Mouse (Mus musculus) cortical plate, adult 2 months (tissue): ENCODE measurements at regions not wholly inside any gene's neighbourhood (a gene's known extent, or its start where the extent isn't known, plus 50 kb on each side); places are given as distances from the start of the nearest gene placed in this dataset.

ENCODE experiments used
- CTCF ChIP-seq: fragments of 200-500 bp; IDR thresholded peaks from 2 replicates; pipeline ENCODE4 v1.5.1; 2011; ENCODE audit warnings: mild to moderate bottlenecking, control low read depth, low read length; ENCODE audit not compliant: insufficient read depth; ENCODE audit errors: extremely low read depth
- POLR2A ChIP-seq: fragments of 200-500 bp; IDR thresholded peaks from 2 replicates; pipeline ENCODE4 v1.6.1; 2011; ENCODE audit warnings: mild to moderate bottlenecking, low read length, control low read depth; ENCODE audit not compliant: insufficient read depth; ENCODE audit errors: extremely low read depth

GRCm38 (mm10) chr11:24332241-24332640, 254.4 kb downstream of the Bcl11a start:
- TF ChIP-seq POLR2A (no peak), CTCF (no peak)
